Mouse (Mus musculus): ENCODE measurements around the gene Bmp4.

Gene Bmp4

GRCm38 (mm10) chr14:46386478-46387356 lies 3.8 kb downstream of the Bmp4 start:
- DNase-seq (ENCODE audit: low spot score in 2 of 2): no peak

GRCm38 (mm10) chr14:46385701-46386477 lies 4.6 kb downstream of the Bmp4 start:
- DNase-seq (ENCODE audit: low spot score in 2 of 2): no peak

GRCm38 (mm10) chr14:46384946-46385691 lies 5.3 kb downstream of the Bmp4 start:
- DNase-seq (ENCODE audit: low spot score in 2 of 2): no peak

- DNase-seq (ENCODE audit: low spot score in 2 of 2): no peak
Observed at GRCm38 (mm10) chr14:46381457-46381856, 9.0 kb downstream of the Bmp4 start.

GRCm38 (mm10) chr14:46380286-46380721 lies 10.2 kb downstream of the Bmp4 start:
- no peak for DNase-seq (ENCODE audit: low spot score in 2 of 2)

- DNase-seq (ENCODE audit: low spot score in 2 of 2): no peak
Observed at GRCm38 (mm10) chr14:46379285-46379684, 11.2 kb downstream of the Bmp4 start, which contains the start of gene Gm15217. Gene Gm15217 (plus strand): TSS chr14:46379414.

GRCm38 (mm10) chr14:46375796-46376195 lies 14.7 kb downstream of the Bmp4 start:
- DNase-seq (ENCODE audit: low spot score in 2 of 2): no peak

- no peak for DNase-seq (ENCODE audit: low spot score in 2 of 2)
Observed at GRCm38 (mm10) chr14:46372452-46372851, 18.0 kb downstream of the Bmp4 start.

- no peak for DNase-seq (ENCODE audit: low spot score in 2 of 2)
Observed at GRCm38 (mm10) chr14:46363209-46363608, 27.3 kb downstream of the Bmp4 start.

GRCm38 (mm10) chr14:46357696-46358095 lies 32.8 kb downstream of the Bmp4 start:
- no peak for DNase-seq (ENCODE audit: low spot score in 2 of 2)

GRCm38 (mm10) chr14:46357286-46357685 lies 33.2 kb downstream of the Bmp4 start:
- DNase-seq (ENCODE audit: low spot score in 2 of 2): no peak

GRCm38 (mm10) chr14:46344750-46345149 lies 45.7 kb downstream of the Bmp4 start:
- no peak for DNase-seq (ENCODE audit: low spot score in 2 of 2)

- DNase-seq (ENCODE audit: low spot score in 2 of 2): no peak
Observed at GRCm38 (mm10) chr14:46338801-46339200, 51.7 kb downstream of the Bmp4 start.
